Mouse (Mus musculus) right cerebral cortex, postnatal 25 days (tissue): ENCODE results near the gene Chl1.

ENCODE experiments used
- DNase-seq: peaks from one replicate; pipeline ENCODE4 v3.0.0; 2022

Gene Chl1

DNA sequence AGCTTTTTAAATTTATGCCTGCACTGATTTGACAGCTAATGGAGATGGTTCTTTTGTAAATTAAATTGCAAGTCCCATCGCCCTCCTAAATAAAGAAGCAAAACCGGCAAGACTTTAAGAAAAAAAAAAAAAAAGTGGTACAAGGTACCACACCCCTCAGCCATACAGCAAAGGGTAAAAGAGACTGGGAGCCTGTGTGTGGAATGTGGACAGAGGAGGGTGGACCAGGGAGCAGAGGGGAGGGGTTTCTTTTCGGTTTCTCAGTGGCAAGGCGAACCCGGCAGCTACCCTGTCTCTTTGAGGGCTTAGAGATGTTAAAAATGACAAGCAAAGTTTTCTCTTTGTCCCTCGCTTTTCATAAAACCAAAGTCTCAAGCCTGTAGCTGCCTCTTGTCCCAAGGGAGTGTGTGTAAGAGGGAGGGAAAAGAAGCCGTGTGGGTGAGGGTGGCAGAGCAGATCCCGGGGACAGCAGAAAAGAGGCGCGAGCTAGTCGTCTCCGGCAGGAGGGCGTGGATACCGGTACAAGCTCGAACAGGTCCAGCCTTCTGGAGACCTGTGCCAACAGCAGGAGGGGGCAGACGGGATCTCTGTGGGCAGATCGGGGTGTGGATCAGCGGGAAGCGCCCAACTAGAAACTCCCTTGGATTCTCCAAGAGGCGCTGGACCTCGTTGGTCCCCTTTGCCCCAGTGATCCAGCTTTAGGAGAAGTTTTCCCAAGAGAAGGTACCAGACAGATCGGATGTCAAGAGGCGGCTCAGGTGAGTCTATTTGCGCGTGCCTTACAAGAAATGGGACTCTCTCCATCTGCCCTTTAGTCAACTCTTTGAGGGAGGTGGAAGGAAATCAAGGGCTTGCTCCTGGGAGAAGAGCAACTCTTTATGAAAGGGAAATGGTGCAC is at the start of gene Chl1:
TSS of gene Chl1 (plus strand) at position 195 of the 898 bp plus-strand sequence.
- peak; percentile 64 for DNase-seq

GRCm38 (mm10) chr6:103465479-103466080 is 44.8 kb upstream of the Chl1 start:
- DNase-seq = no peak

GRCm38 (mm10) chr6:103473316-103473715 is 37.1 kb upstream of the Chl1 start:
- DNase-seq = no peak

DNA sequence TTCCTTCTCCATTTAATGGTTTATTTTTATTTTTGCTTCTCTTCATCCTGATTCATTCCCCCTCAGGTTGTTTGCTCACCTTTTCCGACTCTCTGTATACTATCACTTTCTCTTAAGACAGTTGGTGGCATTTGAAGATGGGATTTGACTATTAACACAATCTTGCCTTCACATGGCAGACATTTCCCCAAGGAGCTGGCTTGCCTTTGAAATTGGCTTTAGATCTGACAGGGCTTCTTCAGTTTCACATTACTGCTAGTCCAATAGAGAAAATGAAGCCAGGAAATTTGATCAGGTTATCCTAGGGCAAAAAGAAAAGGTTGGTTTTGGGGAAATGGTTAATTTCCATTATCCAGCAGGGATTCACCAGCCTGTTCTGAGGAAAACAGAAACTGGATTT is 23.2 kb upstream of the Chl1 start:
- DNase-seq = no peak

GRCm38 (mm10) chr6:103498404-103498803 is 12.0 kb upstream of the Chl1 start:
- DNase-seq = no peak

DNA sequence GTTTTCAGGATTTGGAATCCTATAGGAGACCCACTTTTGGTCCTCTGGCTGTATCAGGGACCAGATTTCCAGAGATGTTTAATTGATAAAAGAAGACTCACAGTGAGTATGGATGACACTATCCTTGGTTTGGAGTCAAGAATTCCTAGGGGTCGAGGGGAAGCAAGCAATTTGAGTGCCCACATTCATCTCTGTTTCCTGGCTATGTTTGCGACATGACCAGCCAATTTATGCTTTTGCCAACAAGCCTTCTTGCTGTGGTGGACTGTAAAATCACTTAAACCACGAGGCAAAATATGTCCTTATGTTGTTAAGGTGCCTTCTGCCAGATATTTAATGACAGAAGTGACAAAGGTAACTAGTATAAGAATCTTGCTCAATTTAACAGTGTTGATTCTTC is 6.3 kb upstream of the Chl1 start:
- DNase-seq = no peak

- no peak for DNase-seq
Observed at GRCm38 (mm10) chr6:103507751-103508575, 2.4 kb upstream of the Chl1 start.

- no peak for DNase-seq
Observed at GRCm38 (mm10) chr6:103509596-103509995, 790 bp upstream of the Chl1 start.

DNA sequence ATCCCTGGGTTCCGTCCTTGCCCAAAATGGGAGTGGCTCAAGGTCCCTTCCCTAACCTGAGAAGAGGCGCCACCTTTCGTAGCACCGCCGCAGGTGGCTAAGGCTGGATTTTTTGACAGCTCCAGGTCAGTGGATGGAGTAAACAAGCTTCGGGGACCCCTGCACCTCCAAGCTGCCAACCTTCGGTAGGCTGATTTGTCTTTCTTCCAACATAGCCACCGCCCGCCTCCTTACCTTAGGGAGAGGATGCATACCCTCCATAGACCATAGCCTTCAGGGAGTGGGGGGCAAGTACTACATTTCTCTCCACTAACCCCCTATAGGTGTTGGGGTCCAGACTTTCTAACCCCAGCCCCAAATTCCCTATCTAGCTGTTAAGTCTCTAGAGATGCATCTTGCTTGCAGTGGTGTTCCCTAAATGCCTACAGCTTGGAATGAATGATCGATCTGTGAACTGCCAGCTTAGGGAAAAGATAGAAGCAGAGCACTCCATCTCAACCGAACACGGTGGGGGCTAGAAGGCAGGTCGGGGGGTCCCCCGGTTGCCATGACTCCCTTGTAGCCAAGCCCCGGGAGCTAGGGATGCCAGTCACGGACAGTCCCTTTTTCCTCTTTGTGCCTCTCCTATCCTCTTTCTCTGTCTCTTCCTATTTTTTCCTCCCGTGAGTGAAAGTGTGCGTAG is 1.0 kb downstream of the Chl1 start:
- DNase-seq = peak; percentile 45

GRCm38 (mm10) chr6:103511972-103512565 is 1.7 kb downstream of the Chl1 start:
- peak; percentile 83 for DNase-seq

DNA sequence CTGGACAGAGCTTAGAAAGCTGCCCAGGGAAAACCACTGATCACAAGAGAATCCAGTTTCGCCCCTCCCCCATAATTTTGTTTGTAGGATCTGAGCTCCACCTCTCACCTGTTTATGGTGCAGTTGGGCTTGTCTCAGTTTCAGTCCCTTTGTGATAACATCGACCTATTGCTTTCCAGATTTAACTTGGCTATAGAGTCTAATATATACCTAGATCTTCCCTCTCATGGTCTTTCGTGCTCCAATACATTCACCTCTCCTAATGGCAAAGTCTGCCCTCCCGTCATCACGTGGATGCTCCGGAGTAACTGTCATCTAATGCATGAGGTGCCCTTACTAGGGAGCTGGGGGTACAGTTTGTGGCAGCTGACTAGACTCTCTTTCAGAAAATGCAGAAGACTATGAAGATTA is 2.5 kb downstream of the Chl1 start:
- DNase-seq = no peak

DNA sequence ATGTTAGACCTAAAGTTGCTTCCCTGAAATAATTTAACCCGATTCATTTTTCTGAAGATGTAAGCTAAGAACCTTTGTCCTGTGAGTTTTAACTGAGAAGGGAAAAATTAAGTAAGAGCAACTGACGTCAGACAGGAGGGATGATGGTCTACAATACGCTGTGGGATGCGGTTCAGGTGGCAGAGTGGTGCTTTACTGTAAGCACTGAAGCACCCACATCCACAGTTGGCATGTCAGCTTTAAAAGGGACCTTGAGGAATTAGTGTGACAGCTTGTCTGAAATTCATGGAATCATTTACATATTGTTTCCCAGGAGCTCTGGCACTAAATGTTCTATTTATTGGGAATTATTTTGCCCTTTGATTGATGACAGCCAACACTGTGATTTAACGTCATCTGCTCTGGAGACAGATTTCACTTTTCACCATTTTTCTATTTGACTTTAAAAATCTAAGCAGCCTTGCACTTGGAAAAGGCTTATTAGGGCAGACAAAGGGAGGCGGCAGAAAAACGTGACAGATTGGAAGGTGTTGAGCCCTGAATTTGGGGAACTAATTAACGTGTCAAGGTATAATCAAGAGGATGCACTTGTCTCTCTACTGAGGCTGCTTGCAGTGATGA is 3.3 kb downstream of the Chl1 start:
- DNase-seq = no peak

GRCm38 (mm10) chr6:103514346-103514745 is 4.0 kb downstream of the Chl1 start:
- no peak for DNase-seq

GRCm38 (mm10) chr6:103514756-103515155 is 4.4 kb downstream of the Chl1 start:
- no peak for DNase-seq

DNA sequence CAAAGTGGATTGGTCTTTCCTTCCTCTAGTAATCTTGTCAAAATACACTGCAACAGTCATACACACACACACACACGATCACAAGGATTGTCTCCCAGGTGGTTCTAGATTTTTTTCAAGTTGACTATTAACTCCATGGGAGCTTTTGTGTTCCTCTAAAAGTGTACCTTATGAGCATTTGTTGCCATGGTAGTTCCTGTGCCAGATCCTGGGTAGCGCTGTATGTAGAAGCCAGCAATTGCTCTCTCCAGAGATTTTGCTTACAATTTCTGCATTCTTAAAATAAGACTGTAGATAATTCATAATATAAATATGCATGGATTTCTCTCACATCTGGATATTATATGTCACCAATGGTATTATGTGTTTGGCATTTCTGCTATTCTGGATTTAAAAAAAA is 9.2 kb downstream of the Chl1 start:
- no peak for DNase-seq

DNA sequence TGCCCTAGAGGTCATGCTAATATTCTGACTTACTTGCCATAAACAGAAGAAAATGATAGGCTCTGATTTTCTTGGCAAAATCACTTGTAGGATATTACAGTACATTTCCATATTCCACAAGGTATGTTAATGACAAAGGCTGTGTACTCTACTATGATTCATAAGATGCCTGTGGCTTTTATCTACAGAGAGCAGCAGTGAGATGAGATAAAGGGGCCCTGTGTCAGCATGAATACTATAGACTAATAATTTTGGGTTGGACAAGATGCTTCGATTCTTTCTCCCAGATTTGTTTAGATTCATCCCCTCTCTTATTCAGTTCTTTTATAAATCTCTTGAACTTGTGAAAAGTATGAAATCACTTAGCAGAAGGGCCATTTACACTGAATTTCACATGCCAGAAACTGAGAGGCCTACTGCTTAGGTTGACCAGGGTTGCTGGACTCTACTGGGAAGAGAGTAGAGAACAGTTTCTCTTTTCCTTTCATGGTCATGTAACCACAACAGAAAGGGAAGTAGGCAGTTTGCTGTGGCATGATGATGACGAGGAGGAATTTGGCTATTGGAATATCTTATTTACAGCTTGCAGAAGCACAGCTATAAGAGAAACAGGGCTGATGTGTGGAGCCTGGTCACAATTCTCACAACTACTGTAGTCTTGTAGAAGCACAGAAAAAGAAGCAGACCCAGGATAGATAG is 15.1 kb downstream of the Chl1 start:
- DNase-seq = no peak

GRCm38 (mm10) chr6:103526945-103527777 is 16.8 kb downstream of the Chl1 start:
- no peak for DNase-seq

GRCm38 (mm10) chr6:103533048-103533447 is 22.7 kb downstream of the Chl1 start:
- no peak for DNase-seq

DNA sequence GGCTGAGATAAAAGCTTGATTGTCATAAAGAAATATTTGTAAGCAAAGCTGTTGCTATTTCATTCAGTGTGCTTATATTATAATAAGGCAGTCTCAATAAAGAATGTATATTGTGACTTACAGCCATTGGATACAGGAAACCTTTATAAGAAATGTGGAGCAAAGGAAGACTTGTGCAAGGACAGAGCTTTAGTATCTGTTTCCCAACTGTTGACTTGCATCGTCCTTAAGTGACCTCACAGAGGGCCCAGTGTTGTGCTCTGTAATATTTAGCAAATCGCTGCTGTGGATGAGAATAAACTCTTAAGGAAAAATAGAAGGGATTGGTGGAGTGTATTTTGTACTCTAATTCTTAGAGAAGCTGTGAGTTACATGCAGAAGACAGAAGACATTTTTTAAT is 23.6 kb downstream of the Chl1 start:
- no peak for DNase-seq

DNA sequence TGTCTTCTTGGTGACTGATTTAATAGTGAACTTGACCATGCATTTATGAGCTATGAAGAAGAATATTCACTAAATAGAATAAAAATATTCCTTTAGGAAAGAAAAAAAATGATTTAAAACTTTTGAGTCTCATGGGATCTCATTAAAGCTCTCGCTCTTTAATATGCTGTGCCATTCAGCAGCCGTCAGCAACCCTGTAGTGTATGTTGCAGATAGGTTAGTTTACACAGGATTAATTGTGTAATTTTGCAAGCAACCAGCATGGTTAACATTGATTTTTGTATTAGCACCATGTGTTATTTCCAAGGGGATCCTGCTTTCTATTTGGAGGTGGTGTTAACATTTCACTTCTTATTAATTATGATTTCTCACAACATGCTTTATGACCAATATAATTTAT is 32.2 kb downstream of the Chl1 start:
- DNase-seq = no peak
